In the genomic region with DNA sequence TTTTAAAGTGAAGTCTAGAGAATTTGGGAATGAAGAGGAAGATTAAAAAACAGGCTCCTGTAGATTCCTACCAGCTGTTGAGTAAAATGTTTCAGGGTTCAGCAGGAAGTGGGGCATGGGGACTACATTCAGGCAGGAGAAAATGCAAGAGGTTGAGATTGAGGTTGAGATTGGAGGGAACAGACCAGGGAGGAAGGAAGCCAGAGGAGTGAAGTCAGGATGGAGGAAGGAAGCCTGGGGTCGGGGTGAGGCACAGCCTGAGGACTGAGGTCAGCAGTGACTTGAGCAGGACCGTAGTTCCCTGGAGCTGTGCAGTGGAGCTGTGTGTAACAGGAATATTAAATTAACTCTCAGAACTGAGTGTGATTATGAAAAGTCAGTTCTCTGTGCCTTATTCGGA, we compare ENCODE assay signal across 18 mouse cellular contexts.
"Had no signal": no experiment of that assay in that cellular context is flagged by ENCODE, and none has a peak within 500 bp of the region (broad histone marks: within the 10 kb centered on the region; RNA-seq: fewer than 3 reads in every experiment).

No protein-coding gene starts in this region.

- H3K4me3 ChIP-seq: left cerebral cortex, adult 2 months; liver, embryonic 13.5 days; midbrain, embryonic 12.5 days; myocyte; neural tube, embryonic 13.5 days; stomach, embryonic 15.5 days had no signal

- DNase-seq: kidney, adult 18-20 months; layer of hippocampus, adult 9-11 months; layer of hippocampus, postnatal 36 days; liver, embryonic 13.5 days; lung, adult 2 months; lung, postnatal 14 days; lung, postnatal 4 days; retina, postnatal 1 day; right cerebral cortex, postnatal 25 days; spleen, adult 18-20 months; thymus, postnatal 25 days had no signal

- ATAC-seq: intestine, embryonic 16.5 days; midbrain, embryonic 16.5 days had no signal

- H3K27me3 ChIP-seq: liver, embryonic 13.5 days; midbrain, embryonic 12.5 days; neural tube, embryonic 13.5 days had no signal

- H3K27ac ChIP-seq: left cerebral cortex, adult 2 months; liver, embryonic 13.5 days; midbrain, embryonic 12.5 days; neural tube, embryonic 13.5 days; stomach, embryonic 15.5 days had no signal

- H3K9ac ChIP-seq: liver, embryonic 13.5 days; midbrain, embryonic 12.5 days; neural tube, embryonic 13.5 days; stomach, embryonic 15.5 days had no signal

- H3K9me3 ChIP-seq: liver, embryonic 13.5 days; midbrain, embryonic 12.5 days; neural tube, embryonic 13.5 days; stomach, embryonic 15.5 days had no signal

- H3K36me3 ChIP-seq: liver, embryonic 13.5 days; midbrain, embryonic 12.5 days; stomach, embryonic 15.5 days had no signal

- H3K4me1 ChIP-seq: midbrain, embryonic 12.5 days; neural tube, embryonic 13.5 days; stomach, embryonic 15.5 days had no signal

- H3K4me2 ChIP-seq: liver, embryonic 13.5 days; midbrain, embryonic 12.5 days; neural tube, embryonic 13.5 days; stomach, embryonic 15.5 days had no signal
